Mouse (Mus musculus): Measurements from ENCODE around the gene Epb41l4b. TPM values are rescaled to one million over a fixed set of nuclear protein-coding genes. Genes with fewer than 3 reads are reported as not detected.

The Epb41l4b gene
- polyA plus RNA-seq, 1 experiment from 2014 or later, result 7.0 TPM

- Histone ChIP-seq H3K9me3 (replicated peaks; ENCODE audit: low read length) (no peaks in the 10 kb centered on the region), H3K27me3 (ENCODE audit: insufficient read depth, low read length) (no peaks in the 10 kb centered on the region), H3K36me3 (ENCODE audit: insufficient read depth, low read length) (no peaks in the 10 kb centered on the region), H3K27ac (no peak overlapping the region), H3K9ac (ENCODE audit: low read depth, low read length) (no peak overlapping the region), H3K4me2 (ENCODE audit: low read length) (no peak overlapping the region), H3K4me1 (replicated peaks; ENCODE audit: insufficient read depth, low read length) (no peaks in the 10 kb centered on the region; the same call in 1 of the 2 replicates), H3K4me3 (replicated peaks; ENCODE audit: low read depth, low read length) (no peak overlapping the region)
- WGBS, result 43% methylated on average over 18 of the region's 18 CpGs
- ATAC-seq (replicated peaks; ENCODE audit: low FRiP score, low read depth), result no peak
- no peak for TF ChIP-seq CTCF (IDR thresholded peaks at IDR 0.05; ENCODE audit: low read depth)
- no peak for DNase-seq (ENCODE audit: low spot score)
These were observed 126.7 kb downstream of the Epb41l4b start for GRCm38 (mm10) chr4:57016366-57017171.

- DNase-seq (ENCODE audit: low spot score) (no peak), ATAC-seq (replicated peaks; ENCODE audit: low FRiP score, low read depth) (no peak)
- Histone ChIP-seq H3K4me1 (replicated peaks; ENCODE audit: insufficient read depth, low read length) (no peaks in the 10 kb centered on the region; the same call in 1 of the 2 replicates), H3K27me3 (ENCODE audit: insufficient read depth, low read length) (no peaks in the 10 kb centered on the region), H3K27ac (no peak overlapping the region), H3K4me3 (replicated peaks; ENCODE audit: low read depth, low read length) (no peak overlapping the region), H3K36me3 (ENCODE audit: insufficient read depth, low read length) (no peaks in the 10 kb centered on the region), H3K9ac (ENCODE audit: low read depth, low read length) (no peak overlapping the region), H3K9me3 (replicated peaks; ENCODE audit: low read length) (no peaks in the 10 kb centered on the region), H3K4me2 (ENCODE audit: low read length) (no peak overlapping the region)
- TF ChIP-seq CTCF (IDR thresholded peaks at IDR 0.05; ENCODE audit: low read depth), result no peak
- 85% methylated on average over 5 of the region's 5 CpGs for WGBS
These were observed 128.2 kb downstream of the Epb41l4b start for GRCm38 (mm10) chr4:57015032-57015431.

- Histone ChIP-seq H3K27me3 (ENCODE audit: insufficient read depth, low read length) (no peaks in the 10 kb centered on the region), H3K36me3 (ENCODE audit: insufficient read depth, low read length) (no peaks in the 10 kb centered on the region), H3K4me3 (replicated peaks; ENCODE audit: low read depth, low read length) (no peak overlapping the region), H3K4me1 (replicated peaks; ENCODE audit: insufficient read depth, low read length) (no peaks in the 10 kb centered on the region; the same call in 1 of the 2 replicates), H3K9ac (ENCODE audit: low read depth, low read length) (no peak overlapping the region), H3K27ac (no peak overlapping the region), H3K9me3 (replicated peaks; ENCODE audit: low read length) (no peaks in the 10 kb centered on the region), H3K4me2 (ENCODE audit: low read length) (no peak overlapping the region)
- DNase-seq (ENCODE audit: low spot score) (no peak), ATAC-seq (replicated peaks; ENCODE audit: low FRiP score, low read depth) (no peak)
- TF ChIP-seq CTCF (IDR thresholded peaks at IDR 0.05; ENCODE audit: low read depth), result no peak
- WGBS, result 70% methylated on average over 8 of the region's 8 CpGs
These were observed 131.7 kb downstream of the Epb41l4b start for GRCm38 (mm10) chr4:57011454-57012046.

GRCm38 (mm10) chr4:57010919-57011318 lies 132.3 kb downstream of the Epb41l4b start:
- no peaks in the 10 kb centered on the region for H3K27me3 ChIP-seq (ENCODE audit: insufficient read depth, low read length)
- WGBS, result 9% methylated on average over 6 of the region's 6 CpGs
- no peak overlapping the region for H3K27ac ChIP-seq
- no peaks in the 10 kb centered on the region for H3K36me3 ChIP-seq (ENCODE audit: insufficient read depth, low read length)
- H3K9ac ChIP-seq (ENCODE audit: low read depth, low read length), result no peak overlapping the region
- no peaks in the 10 kb centered on the region for H3K9me3 ChIP-seq (replicated peaks; ENCODE audit: low read length)
- no peak overlapping the region for H3K4me3 ChIP-seq (replicated peaks; ENCODE audit: low read depth, low read length)
- no peak overlapping the region for H3K4me2 ChIP-seq (ENCODE audit: low read length)
- DNase-seq (ENCODE audit: low spot score), result no peak
- ATAC-seq (replicated peaks; ENCODE audit: low FRiP score, low read depth), result no peak
- TF ChIP-seq CTCF (IDR thresholded peaks at IDR 0.05; ENCODE audit: low read depth), result no peak
- no peaks in the 10 kb centered on the region for H3K4me1 ChIP-seq (replicated peaks; ENCODE audit: insufficient read depth, low read length)

GRCm38 (mm10) chr4:57010425-57010824 lies 132.8 kb downstream of the Epb41l4b start:
- Histone ChIP-seq H3K4me2 (ENCODE audit: low read length) (no peak overlapping the region), H3K36me3 (ENCODE audit: insufficient read depth, low read length) (no peaks in the 10 kb centered on the region), H3K4me3 (replicated peaks; ENCODE audit: low read depth, low read length) (no peak overlapping the region), H3K27ac (no peak overlapping the region), H3K4me1 (replicated peaks; ENCODE audit: insufficient read depth, low read length) (no peaks in the 10 kb centered on the region), H3K9ac (ENCODE audit: low read depth, low read length) (no peak overlapping the region), H3K27me3 (ENCODE audit: insufficient read depth, low read length) (no peaks in the 10 kb centered on the region), H3K9me3 (replicated peaks; ENCODE audit: low read length) (no peaks in the 10 kb centered on the region)
- WGBS, result 47% methylated on average over 5 of the region's 5 CpGs
- DNase-seq (ENCODE audit: low spot score) (no peak), ATAC-seq (replicated peaks; ENCODE audit: low FRiP score, low read depth) (no peak)
- TF ChIP-seq CTCF (IDR thresholded peaks at IDR 0.05; ENCODE audit: low read depth), result no peak

GRCm38 (mm10) chr4:57007717-57008116 lies 135.5 kb downstream of the Epb41l4b start:
- H3K27me3 ChIP-seq (ENCODE audit: insufficient read depth, low read length), result no peaks in the 10 kb centered on the region
- no peak overlapping the region for H3K4me2 ChIP-seq (ENCODE audit: low read length)
- no peak overlapping the region for H3K9ac ChIP-seq (ENCODE audit: low read depth, low read length)
- DNase-seq (ENCODE audit: low spot score) (no peak), ATAC-seq (replicated peaks; ENCODE audit: low FRiP score, low read depth) (no peak)
- H3K36me3 ChIP-seq (ENCODE audit: insufficient read depth, low read length), result no peaks in the 10 kb centered on the region
- 72% methylated on average over 9 of the region's 9 CpGs for WGBS
- no peaks in the 10 kb centered on the region; the same call in 1 of the 2 replicates for H3K4me1 ChIP-seq (replicated peaks; ENCODE audit: insufficient read depth, low read length)
- H3K9me3 ChIP-seq (replicated peaks; ENCODE audit: low read length), result no peaks in the 10 kb centered on the region
- no peak overlapping the region for H3K27ac ChIP-seq
- no peak overlapping the region for H3K4me3 ChIP-seq (replicated peaks; ENCODE audit: low read depth, low read length)
- no peak for TF ChIP-seq CTCF (IDR thresholded peaks at IDR 0.05; ENCODE audit: low read depth)

Data from kidney, postnatal 0 days (tissue).